Mouse (Mus musculus) forebrain, embryonic 15.5 days (tissue): Measurements from ENCODE around the gene Lcn9. TPM values are rescaled to one million over a fixed set of nuclear protein-coding genes. Genes with fewer than 3 reads are reported as not detected.
"Not testable (repeated sequence)": the region's sequence is repeated elsewhere in the genome, so short reads cannot be mapped to it uniquely, and the experiment has no call there.

ENCODE experiments used
- ATAC-seq: fragments of 200-750 bp; cut with Nextera tagmentation; replicated peaks from 2 replicates; pipeline ENCODE4 v1.8.0; 2017; ENCODE audit warnings: mild to moderate bottlenecking, moderate TSS enrichment, moderate library complexity
- H3K27ac ChIP-seq: fragments of 300-500 bp; sonication (generic); replicated peaks from 2 replicates; pipeline ENCODE4 v1.5.1; 2015; ENCODE audit warnings: mild to moderate bottlenecking, inconsistent platforms
- H3K27me3 ChIP-seq: fragments of 300-500 bp; sonication (generic); 2 replicates; pipeline ENCODE4 v1.6.1; 2015; ENCODE audit warnings: inconsistent platforms
- H3K36me3 ChIP-seq: fragments of 300-500 bp; sonication (generic); 2 replicates; pipeline ENCODE4 v1.6.1; 2015; ENCODE audit warnings: mild to moderate bottlenecking, inconsistent platforms
- H3K4me1 ChIP-seq: fragments of 300-500 bp; sonication (generic); 2 replicates; pipeline ENCODE4 v1.6.1; 2015; ENCODE audit warnings: inconsistent platforms
- H3K4me2 ChIP-seq: fragments of 300-500 bp; sonication (generic); replicated peaks from 2 replicates; pipeline ENCODE4 v1.6.1; 2015; ENCODE audit warnings: mild to moderate bottlenecking, inconsistent platforms
- H3K4me3 ChIP-seq: fragments of 300-500 bp; sonication (generic); 2 replicates; pipeline ENCODE4 v1.5.1; 2015; ENCODE audit warnings: mild to moderate bottlenecking, inconsistent platforms
- H3K9ac ChIP-seq: fragments of 300-500 bp; sonication (generic); replicated peaks from 2 replicates; pipeline ENCODE4 v1.6.1; 2015; ENCODE audit warnings: mild to moderate bottlenecking, inconsistent platforms
- H3K9me3 ChIP-seq: fragments of 300-500 bp; sonication (generic); 2 replicates; pipeline ENCODE4 v1.6.1; 2016; ENCODE audit warnings: inconsistent platforms
- WGBS: fragments of 180-500 bp; shearing (Covaris S2); methylation state at CpG from one replicate; pipeline ENCODE4 v1.1.7; 2015; ENCODE audit warnings: mixed read lengths; 5-methylcytosine and 5-hydroxymethylcytosine counted together
- polyA plus RNA-seq: library from polyadenylated mRNA; unstranded; fragments of >200 nt; fragmentation: Nextera tagmentation; extraction: Ambion mirVana; gene quantifications from 2 replicates; pipeline ENCODE4 v1.2.1, GENCODE M21; 2015

Lcn9 gene
- polyA plus RNA-seq, 1 experiment from 2014 or later, result not detected

DNA sequence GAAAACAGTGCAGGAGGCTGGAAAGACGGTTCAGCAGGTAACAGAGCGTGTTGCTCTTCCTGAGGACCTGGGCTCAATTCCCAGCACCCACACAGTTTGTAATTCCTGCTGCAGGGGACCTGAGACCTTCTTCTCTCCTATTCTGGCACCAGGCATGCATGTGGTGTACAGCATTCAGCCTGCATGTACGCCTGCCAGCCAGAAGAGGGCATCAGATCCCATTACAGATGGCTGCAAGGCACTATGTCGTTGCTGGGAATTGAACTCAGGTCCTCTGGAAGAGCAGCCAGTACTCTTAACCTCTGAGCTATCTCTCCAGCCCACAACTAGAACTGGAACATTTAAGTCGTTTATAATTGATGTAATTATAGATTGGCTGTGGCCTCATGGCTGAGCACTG, 9.6 kb upstream of the Lcn9 start:
- no peak overlapping the region for H3K4me3 ChIP-seq
- H3K27ac ChIP-seq, result no peak overlapping the region
- no peak overlapping the region for H3K4me2 ChIP-seq
- no peak for ATAC-seq
- H3K9ac ChIP-seq, result no peak overlapping the region
- no peaks in the 10 kb centered on the region for H3K36me3 ChIP-seq
- no peaks in the 10 kb centered on the region for H3K27me3 ChIP-seq
- WGBS, result 79% methylated on average over 5 of the region's 5 CpGs
- no peaks in the 10 kb centered on the region for H3K4me1 ChIP-seq
- H3K9me3 ChIP-seq, result no peaks in the 10 kb centered on the region

DNA sequence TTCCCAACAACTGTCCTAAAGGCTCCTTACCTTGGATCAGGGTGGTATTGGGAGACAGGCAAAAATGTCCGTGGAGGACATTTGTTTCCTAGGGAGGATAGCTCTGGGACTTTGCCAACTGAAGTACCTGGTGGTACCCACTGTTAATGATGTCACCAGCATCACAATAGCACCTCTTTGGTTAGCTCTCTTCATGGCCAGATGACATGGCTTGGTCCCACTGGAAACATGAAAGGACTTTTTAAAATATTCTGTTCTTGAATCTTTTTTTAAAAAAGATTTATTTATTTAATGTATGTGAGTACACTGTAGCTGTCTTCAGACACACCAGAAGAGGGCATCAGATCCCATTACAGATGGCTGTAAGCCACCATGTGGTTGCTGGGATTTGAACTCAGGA, 7.2 kb upstream of the Lcn9 start, which contains the start of gene Glt6d1:
Glt6d1 (minus strand) TSS at position 101 of the 400 bp plus-strand sequence.
- not testable (repeated sequence) for H3K4me3 ChIP-seq, H3K4me1 ChIP-seq, H3K27me3 ChIP-seq, H3K4me2 ChIP-seq, H3K36me3 ChIP-seq, H3K27ac ChIP-seq, H3K9me3 ChIP-seq, ATAC-seq, H3K9ac ChIP-seq
- 79% methylated on average over 1 of the region's 1 CpGs for WGBS

DNA sequence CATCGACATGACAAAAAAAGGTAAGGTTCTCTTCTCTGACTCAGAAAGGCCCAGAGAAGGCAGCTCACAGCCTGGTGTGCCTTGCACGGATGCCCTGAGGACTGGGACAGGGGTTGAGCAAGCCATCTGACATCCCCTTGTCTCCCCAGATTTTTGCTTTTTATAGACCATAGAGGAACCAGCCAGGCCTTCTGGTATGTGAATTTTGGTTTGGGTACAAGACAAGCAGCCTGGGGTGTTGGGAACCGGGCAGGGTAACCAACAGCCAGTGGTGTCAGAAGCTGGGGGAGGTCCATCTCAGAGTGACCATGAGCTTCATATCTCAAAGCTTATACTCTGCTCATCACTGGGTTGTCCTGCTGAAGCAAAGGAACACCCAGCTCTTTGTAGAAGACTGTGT, 1.8 kb downstream of the Lcn9 start:
- no peaks in the 10 kb centered on the region for H3K9me3 ChIP-seq

DNA sequence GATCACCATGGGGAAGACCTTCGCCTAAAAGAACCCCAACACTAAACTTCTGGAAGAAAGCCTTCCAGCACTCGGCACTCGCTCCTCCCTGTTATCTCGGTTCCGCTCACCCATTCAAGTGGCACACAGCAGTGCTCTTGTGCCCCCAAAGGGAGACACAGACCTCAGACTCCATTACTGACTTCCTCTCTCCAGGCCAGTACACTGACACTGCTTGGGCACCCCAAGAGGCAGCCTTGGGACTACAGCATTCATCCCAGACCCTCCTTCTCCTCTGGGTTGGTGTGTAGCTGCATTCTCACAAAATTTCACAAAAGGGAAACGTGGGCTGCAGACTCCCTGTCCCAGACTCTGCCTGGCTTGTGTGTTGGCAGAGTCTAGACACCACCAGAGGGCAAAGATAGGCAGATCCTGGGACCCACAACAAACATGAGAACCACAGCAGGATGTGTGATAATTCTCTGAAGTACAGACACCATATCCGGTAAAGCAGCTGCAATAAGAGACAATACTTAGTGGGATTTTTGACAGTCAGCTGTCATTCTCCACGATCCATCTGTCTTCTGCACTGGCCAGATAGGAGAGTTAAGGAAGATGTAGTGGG, 5.5 kb downstream of the Lcn9 start:
- Histone ChIP-seq H3K4me2 (no peak overlapping the region), H3K9ac (no peak overlapping the region), H3K27me3 (no peaks in the 10 kb centered on the region), H3K4me3 (no peak overlapping the region), H3K36me3 (no peaks in the 10 kb centered on the region), H3K27ac (no peak overlapping the region), H3K9me3 (no peaks in the 10 kb centered on the region), H3K4me1 (no peaks in the 10 kb centered on the region)
- ATAC-seq, result no peak
- WGBS, result 82% methylated on average over 8 of the region's 8 CpGs

More for the DNA sequence above, 1.8 kb downstream of the Lcn9 start:
- Histone ChIP-seq H3K4me1 (no peaks in the 10 kb centered on the region), H3K9ac (no peak overlapping the region), H3K27ac (no peak overlapping the region), H3K36me3 (no peaks in the 10 kb centered on the region), H3K4me2 (no peak overlapping the region), H3K4me3 (no peak overlapping the region), H3K27me3 (no peaks in the 10 kb centered on the region)
- no peak for ATAC-seq
- 94% methylated on average over 3 of the region's 3 CpGs for WGBS

DNA sequence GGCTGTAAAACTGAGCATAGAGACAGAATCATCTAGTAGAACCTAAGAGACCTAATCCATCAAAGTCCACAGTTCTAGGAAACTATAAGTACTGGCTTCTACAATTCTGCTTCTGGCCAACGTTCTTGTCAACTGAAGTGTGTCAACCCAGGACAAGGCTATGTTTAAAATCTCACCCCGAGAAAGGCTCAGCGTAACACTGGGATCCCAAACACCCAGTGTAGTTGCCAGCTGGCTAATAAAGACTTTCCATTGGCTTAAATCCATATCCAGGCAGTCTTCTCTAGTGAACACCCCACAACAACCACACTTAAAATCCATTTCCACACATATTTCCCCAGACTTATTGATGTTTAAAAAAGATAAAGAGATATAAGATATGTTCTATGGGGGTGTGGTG, 7.8 kb downstream of the Lcn9 start:
- no peaks in the 10 kb centered on the region for H3K27me3 ChIP-seq
- WGBS, result 70% methylated on average over 3 of the region's 3 CpGs
- no peaks in the 10 kb centered on the region for H3K36me3 ChIP-seq
- no peak overlapping the region for H3K27ac ChIP-seq
- H3K9me3 ChIP-seq, result no peaks in the 10 kb centered on the region
- H3K4me2 ChIP-seq, result no peak overlapping the region
- H3K9ac ChIP-seq, result no peak overlapping the region
- no peak for ATAC-seq
- no peak overlapping the region for H3K4me3 ChIP-seq
- H3K4me1 ChIP-seq, result no peaks in the 10 kb centered on the region

DNA sequence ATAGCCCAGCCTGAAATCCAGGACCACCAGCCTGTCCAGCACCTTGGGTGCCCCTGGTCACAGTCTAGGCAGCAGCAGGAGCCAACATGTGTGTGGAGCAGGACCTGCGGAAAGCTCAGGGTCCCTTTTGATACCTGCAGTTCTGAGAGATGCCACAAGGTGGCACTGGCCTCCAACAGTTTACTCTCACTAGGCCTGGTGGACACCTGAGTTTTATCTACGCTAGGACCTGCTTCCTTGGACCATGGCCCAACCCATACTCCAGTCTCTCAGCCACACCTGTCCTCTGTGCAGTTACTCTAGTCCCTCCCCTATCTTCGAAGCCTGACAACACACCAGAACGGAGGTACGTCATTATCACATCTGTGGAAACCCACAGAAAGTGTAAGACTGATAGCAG, 13.3 kb downstream of the Lcn9 start:
- WGBS, result 51% methylated on average over 5 of the region's 5 CpGs
- Histone ChIP-seq H3K4me1 (no peaks in the 10 kb centered on the region), H3K9ac (no peak overlapping the region), H3K27me3 (no peaks in the 10 kb centered on the region), H3K36me3 (no peaks in the 10 kb centered on the region), H3K27ac (no peak overlapping the region), H3K4me3 (no peak overlapping the region), H3K9me3 (no peaks in the 10 kb centered on the region), H3K4me2 (no peak overlapping the region)
- ATAC-seq, result peak; percentile 63

DNA sequence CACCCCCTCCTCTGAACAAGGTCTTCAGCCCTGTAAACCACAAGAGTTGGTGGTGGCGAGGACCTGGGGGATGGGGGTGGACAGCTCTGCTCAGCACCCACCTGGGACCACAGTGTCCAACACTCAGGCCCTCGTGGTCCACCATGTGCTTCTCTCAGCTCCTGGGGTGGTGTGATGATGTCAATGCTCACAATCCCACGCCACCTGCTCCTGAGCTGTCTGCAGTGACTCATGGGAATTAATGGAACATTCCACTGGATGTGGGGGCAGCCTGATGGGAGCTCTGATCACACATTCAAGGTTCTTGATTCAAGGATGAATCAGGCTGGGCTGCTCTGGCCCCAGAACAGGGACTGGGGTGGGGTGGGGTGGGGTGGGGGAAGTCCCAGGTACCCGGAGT, 19.2 kb downstream of the Lcn9 start:
- 86% methylated on average over 4 of the region's 4 CpGs for WGBS
- no peak for ATAC-seq
- no peaks in the 10 kb centered on the region for H3K9me3 ChIP-seq

DNA sequence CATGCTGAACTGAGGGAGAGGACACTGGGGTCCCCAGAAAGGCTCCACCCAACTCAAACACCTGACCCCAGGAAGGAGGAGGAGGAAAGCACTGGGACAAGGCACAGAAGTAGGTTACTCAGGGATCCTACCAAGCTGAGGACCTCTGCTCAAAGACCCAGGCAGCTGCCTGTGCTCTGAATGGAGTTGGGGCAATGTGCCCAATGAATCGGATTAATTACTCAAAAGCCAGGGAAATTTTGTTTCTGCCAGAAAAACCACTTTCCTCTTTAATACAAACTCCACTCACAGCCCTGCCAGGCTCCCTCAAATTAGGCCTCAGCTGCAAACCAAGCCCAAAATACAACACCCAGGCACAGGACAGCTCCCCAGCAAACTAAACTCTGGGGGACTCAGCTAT, 19.8 kb downstream of the Lcn9 start:
- WGBS, result 12% methylated on average over 1 of the region's 1 CpGs
- H3K9ac ChIP-seq, result no peak overlapping the region
- no peak; the same call in 1 of the 2 replicates for ATAC-seq

More for the DNA sequence above, 19.2 kb downstream of the Lcn9 start:
- Histone ChIP-seq H3K4me2 (no peak overlapping the region), H3K4me1 (peaks cover 12% of the 10 kb centered on the region), H3K27ac (0 out of 2 replicates have a peak overlapping the region, but pooled peaks have one; percentile 6), H3K27me3 (no peaks in the 10 kb centered on the region), H3K9ac (no peak overlapping the region), H3K4me3 (no peak overlapping the region), H3K36me3 (no peaks in the 10 kb centered on the region)

DNA sequence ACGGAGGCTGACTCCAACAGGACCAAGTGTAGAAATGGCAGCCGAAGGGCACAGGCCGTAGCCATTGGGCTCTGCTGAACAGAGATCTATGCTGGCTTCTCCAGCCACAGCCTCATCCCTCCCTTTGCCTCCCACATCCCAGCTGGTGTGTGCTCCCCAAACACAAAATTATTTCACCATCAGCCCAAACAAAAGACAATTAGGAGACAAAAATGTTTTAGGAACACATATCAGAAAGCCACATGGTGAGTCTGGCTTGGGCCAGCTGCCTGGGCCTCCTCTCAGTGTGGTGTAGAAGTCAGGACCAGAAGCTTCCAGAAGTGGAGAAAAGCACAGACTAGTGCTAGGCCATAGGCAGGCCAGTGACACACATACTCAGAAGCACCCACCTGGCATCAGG, 21.1 kb downstream of the Lcn9 start:
- Histone ChIP-seq H3K4me2 (no peak overlapping the region), H3K4me3 (no peak overlapping the region), H3K27me3 (no peaks in the 10 kb centered on the region), H3K4me1 (peaks cover 12% of the 10 kb centered on the region), H3K9me3 (no peaks in the 10 kb centered on the region), H3K36me3 (no peaks in the 10 kb centered on the region), H3K27ac (no peak overlapping the region), H3K9ac (no peak overlapping the region)
- 88% methylated on average over 3 of the region's 3 CpGs for WGBS
- no peak for ATAC-seq

More for the DNA sequence above, 19.8 kb downstream of the Lcn9 start:
- no peak overlapping the region for H3K4me2 ChIP-seq
- H3K9me3 ChIP-seq, result no peaks in the 10 kb centered on the region
- H3K4me3 ChIP-seq, result no peak overlapping the region
- H3K27ac ChIP-seq, result peak overlapping the region; percentile 52; the same call in 1 of the 2 replicates
- no peaks in the 10 kb centered on the region for H3K36me3 ChIP-seq
- H3K4me1 ChIP-seq, result peaks cover 12% of the 10 kb centered on the region
- no peaks in the 10 kb centered on the region for H3K27me3 ChIP-seq

DNA sequence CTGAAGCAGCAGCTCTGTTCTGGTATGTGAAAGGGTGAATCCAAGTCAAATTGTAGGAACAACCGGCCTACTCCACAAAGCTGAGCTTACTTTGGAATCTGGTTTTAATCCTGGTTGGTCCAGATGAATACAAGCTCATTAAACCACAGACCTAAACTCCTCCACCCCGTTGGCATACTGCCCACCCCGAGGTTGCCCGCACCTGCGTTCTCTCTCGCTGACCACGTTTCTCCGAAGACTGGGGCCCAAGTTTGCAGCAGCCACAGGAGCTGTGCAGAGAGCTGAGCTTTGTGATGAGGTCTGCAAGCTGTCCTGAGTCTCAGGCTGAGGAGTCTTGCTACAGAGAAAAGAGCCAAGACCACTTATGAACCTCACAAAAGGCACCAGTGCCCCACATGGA, 23.6 kb downstream of the Lcn9 start:
- ATAC-seq, result no peak
- H3K9me3 ChIP-seq, result no peaks in the 10 kb centered on the region
- H3K4me1 ChIP-seq, result peaks cover 12% of the 10 kb centered on the region
- WGBS, result 64% methylated on average over 8 of the region's 8 CpGs
- no peak overlapping the region for H3K27ac ChIP-seq
- no peak overlapping the region for H3K9ac ChIP-seq
- H3K27me3 ChIP-seq, result no peaks in the 10 kb centered on the region
- no peak overlapping the region for H3K4me2 ChIP-seq
- H3K4me3 ChIP-seq, result no peak overlapping the region
- no peaks in the 10 kb centered on the region for H3K36me3 ChIP-seq

DNA sequence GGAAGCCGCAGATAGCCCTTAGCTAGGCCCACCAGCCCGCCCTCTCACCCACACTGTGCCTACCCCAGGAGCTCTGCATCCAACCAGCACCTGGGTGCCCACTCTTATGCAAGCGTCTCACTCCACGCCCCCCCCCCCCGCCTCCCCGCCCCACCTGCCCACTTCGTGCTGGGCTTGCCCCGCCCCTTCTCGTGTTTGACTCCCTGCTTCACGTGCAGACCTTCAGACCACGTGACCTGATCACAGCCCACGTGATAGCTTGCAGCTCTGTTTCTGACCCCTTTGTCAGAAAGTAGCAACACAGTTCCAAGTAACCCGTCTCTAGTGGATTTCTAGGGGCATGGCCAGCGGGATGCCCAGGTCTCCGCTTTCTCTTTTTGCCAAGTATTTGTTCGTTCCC, 24.3 kb downstream of the Lcn9 start, which contains the start of gene Sohlh1:
Sohlh1 (minus strand) TSS at position 23 of the 400 bp plus-strand sequence.
- H3K4me2 ChIP-seq, result no peak within 1 kb of the TSS
- H3K9me3 ChIP-seq, result no peaks in the 10 kb centered on the region
- H3K4me1 ChIP-seq, result peaks cover 12% of the 10 kb centered on the region
- WGBS, result 85% methylated on average over 16 of the region's 16 CpGs
- no peak within 1 kb of the TSS for H3K9ac ChIP-seq
- no peak for ATAC-seq
- no peaks in the 10 kb centered on the region for H3K36me3 ChIP-seq
- H3K27ac ChIP-seq, result no peak within 1 kb of the TSS
- H3K4me3 ChIP-seq, result no peak within 1 kb of the TSS
- no peaks in the 10 kb centered on the region for H3K27me3 ChIP-seq

DNA sequence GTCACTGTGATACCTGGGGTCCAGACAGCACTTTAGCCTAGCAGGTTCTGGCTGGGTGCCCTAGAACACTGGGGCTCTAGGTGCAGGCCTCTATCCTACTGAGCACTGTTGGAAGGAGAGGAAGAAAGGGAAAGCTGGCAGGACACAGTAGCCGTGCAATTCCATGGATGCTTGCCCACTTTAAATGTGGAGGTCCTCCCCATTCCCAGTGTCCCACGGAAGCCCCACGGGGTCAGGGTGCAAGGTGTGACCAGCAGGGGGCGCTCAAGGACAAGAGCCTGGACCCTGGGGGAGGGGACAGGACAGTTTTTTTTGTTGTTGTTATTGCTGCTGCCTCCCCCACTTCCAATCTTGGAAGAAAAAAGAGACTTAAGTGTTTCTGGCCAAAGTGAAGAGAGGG, 27.4 kb downstream of the Lcn9 start:
- H3K4me3 ChIP-seq, result no peak overlapping the region
- H3K9me3 ChIP-seq, result no peaks in the 10 kb centered on the region
- 11% methylated on average over 4 of the region's 4 CpGs for whole genome bisulfite sequencing
- ATAC-seq, result no peak
- no peaks in the 10 kb centered on the region for H3K36me3 ChIP-seq
- H3K4me1 ChIP-seq, result no peaks in the 10 kb centered on the region
- H3K9ac ChIP-seq, result no peak overlapping the region
- H3K27ac ChIP-seq, result no peak overlapping the region
- H3K27me3 ChIP-seq, result no peaks in the 10 kb centered on the region
- no peak overlapping the region for H3K4me2 ChIP-seq

DNA sequence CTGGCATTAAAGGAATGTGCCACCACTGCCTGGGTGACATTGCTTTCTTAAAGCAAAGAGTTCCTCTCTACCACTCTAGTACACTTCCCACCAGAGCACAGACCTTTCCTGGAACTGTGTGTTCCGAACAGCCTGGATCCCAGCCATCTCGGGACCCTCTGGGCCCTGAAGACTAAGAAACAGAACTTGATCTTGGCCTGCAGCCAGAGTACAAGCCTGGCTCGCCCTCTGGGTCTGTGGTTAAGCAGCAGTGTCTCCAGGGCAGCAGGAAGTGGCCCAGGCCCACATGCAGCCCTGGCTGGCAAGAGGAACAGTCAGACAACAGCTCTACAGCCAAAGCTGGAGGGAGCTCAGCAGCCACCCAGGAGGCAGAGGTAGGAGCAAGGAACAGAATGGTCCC, 29.7 kb downstream of the Lcn9 start:
- WGBS, result 46% methylated on average over 3 of the region's 3 CpGs
- Histone ChIP-seq H3K4me1 (no peaks in the 10 kb centered on the region), H3K27me3 (no peaks in the 10 kb centered on the region), H3K9me3 (no peaks in the 10 kb centered on the region), H3K4me2 (no peak overlapping the region), H3K9ac (no peak overlapping the region), H3K36me3 (no peaks in the 10 kb centered on the region), H3K4me3 (no peak overlapping the region), H3K27ac (no peak overlapping the region)
- ATAC-seq, result no peak
